Mouse (Mus musculus) urinary bladder, adult 18-20 months (tissue): ENCODE measurements around the gene Kcna6.

Experiments
- DNase-seq, 2 experiments: peaks; one replicate each; pipeline ENCODE4 v3.0.0; 2022; ENCODE audit warnings: low spot score in 2 of 2, mixed read lengths in 2 of 2

The Kcna6 gene

GRCm38 (mm10) chr6:126735806-126736205 is 4.7 kb downstream of the Kcna6 start:
- no peak for DNase-seq

DNA sequence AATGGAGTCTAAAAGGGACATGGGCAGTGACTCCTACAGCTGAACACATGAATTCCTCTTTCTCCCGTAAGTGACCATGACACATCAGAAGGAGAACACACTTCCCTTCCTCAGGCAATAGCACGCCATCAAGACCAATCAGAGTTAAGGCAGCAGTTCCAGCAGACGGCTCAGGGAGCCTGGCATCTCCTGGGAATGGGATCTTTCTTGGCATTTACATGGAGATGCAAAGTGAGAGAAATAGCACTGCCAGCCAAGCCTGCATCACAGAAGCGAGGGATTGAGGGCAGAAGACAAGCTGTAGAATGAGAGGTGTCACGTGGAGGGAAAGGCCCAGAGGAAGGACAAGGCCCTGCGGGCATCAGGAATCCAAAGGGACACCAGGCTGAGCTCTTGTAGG is 7.8 kb downstream of the Kcna6 start:
- no peak for DNase-seq

DNA sequence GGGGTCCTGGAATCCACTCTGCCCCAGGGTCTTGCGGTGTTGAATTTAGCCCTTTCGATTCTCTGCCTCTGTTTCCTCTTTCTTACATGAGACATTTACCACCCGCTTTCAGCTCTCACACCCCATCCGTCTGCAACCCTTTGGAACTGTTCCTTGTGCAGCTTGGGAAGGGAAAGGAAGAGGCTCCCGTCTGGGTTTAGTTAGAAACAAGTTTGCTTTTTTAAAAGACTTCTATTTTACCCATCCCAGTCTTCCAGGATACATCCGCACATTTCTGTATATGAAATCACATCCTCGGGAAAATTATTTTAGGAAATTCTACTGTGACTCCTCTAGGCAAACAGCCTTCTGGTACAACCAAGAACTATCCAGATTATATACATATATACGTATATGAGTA is 11.7 kb downstream of the Kcna6 start:
- no peak for DNase-seq

DNA sequence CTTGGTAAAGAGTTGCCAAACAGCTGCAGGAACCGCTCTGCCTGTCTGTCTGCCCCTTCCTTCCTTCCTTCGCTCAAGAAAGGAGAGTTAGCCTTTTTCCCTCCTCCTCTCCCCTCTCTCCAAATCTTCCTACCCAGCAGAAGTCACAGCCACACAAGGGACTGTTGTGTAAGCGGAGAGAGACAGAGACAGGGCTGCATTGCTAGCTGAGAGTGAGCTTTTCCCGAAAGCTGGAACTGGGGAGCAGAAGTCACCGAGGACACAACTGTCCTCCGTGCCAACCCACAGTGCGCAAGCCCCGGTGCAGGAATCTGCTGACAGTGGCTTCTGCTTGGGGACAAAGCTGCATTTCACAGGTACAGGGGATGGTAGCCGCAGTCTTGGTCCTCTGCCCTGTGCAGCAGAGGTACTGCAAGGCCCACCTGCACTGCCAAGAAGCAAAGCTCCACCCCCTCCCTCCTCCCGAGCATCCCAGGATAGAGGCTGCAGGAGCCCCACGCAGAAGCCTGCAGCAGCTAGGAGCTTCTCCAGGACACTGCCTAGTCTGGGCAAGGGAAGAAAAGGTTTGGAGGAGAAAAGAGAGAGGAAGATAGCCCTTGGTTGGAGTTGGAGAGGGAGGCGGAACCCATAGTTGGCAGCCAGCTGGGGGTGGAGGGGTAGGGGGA is 21.9 kb downstream of the Kcna6 start:
- no peak for DNase-seq

GRCm38 (mm10) chr6:126712531-126712930 is 27.9 kb downstream of the Kcna6 start:
- DNase-seq, result no peak

GRCm38 (mm10) chr6:126705936-126706335 is 34.5 kb downstream of the Kcna6 start:
- no peak for DNase-seq

DNA sequence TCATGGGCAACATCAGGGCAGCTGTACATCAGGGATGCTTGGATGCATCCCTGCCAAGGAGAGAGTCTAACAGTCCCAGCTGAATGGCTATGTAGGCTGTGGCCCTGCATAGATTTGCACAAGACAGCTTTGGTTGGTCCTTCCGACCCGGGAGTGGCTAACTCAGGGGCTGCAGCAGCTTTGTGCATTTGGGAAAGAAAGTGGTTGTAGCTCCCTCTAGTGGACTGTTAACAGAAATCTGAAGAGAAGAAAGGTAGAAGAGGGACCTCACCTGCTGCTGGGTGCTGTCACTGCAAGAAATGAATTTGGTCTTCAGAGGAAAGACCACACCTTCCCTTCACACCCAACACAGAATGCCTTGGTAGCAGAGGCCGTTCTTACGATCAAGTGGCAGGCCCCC is 36.0 kb downstream of the Kcna6 start:
- no peak for DNase-seq

DNA sequence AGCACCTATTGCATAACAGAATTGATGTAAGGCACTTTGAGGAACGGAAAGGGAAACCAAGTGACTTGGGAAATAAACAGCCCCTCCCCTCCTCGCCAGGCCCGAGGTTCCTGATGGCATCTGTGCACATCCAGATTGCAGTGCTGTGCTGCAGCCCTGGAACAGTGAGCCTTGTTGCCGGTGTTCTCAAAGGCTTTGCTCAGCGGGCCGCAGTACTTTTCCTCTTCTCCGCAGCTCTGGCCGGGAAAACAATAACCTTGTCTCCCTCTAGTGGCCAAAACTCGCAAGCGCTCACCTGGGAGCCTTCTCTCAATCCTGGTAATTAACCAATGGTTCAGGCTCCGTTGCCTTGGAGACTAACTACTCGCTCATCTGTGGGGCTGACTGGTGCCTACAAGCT is 38.4 kb downstream of the Kcna6 start:
- DNase-seq, result peak; percentile 32 to 70

- no peak for DNase-seq
Measured at GRCm38 (mm10) chr6:126701196-126701595, 39.3 kb downstream of the Kcna6 start.

DNA sequence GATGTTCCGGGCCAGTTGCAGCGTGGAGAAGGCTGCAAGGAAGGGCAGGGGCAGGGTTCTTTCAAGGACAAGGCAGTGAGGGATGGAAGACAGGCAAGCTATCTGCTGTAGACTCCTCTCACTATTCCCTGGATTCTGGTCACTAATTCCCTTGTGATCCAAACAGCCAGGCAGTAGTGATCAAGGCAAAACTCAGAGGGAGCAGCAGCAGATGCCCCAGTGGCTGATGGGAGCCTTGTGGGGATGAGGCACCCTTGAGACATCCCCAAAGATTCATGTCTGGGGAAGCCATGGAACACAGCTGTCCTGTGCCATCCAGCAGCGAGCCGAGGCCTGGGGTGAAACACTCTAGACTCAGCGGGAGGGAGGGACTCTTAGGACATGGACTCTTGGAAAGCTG is 40.5 kb downstream of the Kcna6 start:
- no peak for DNase-seq

- no peak for DNase-seq
Measured at GRCm38 (mm10) chr6:126687120-126687519, 53.4 kb downstream of the Kcna6 start.

DNA sequence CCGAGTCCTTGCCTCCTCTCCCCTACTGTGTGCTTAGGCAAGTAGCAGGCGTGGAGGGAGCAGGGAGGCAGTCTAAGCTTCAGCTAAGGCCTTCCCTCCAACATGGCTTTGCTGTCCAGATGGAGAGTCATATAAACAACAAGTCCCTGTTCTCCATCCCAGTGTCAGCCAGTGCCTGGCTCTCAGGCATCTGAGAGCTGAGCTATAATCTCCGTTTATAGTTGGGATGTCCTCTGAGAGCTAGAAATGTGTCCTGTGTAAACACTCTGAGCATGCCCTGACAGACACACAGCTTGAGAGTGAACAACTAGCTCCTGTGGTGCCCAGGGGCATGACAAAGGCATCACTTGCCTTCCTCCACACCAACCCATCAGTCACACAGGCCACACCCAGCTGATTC is 55.3 kb downstream of the Kcna6 start:
- no peak for DNase-seq

DNA sequence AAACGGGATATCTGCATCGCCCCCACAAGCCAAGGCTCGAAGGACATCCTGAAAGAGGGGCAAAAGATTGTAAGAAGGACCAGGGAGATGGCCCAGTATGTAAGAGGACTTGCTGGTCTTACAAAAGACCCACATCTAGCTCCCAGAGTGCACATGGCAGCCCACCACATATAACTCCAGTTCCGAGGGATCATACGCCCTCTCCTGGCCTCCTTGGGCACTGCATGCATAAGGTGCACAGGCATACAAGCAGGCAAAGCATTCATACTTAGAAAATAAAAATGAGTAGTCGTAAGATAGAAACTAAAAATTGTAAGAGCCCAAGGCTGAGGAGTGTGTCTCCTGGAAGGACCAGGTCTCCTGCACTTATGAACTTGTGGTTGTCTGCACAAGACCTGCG is 61.5 kb downstream of the Kcna6 start:
- DNase-seq, result no peak

DNA sequence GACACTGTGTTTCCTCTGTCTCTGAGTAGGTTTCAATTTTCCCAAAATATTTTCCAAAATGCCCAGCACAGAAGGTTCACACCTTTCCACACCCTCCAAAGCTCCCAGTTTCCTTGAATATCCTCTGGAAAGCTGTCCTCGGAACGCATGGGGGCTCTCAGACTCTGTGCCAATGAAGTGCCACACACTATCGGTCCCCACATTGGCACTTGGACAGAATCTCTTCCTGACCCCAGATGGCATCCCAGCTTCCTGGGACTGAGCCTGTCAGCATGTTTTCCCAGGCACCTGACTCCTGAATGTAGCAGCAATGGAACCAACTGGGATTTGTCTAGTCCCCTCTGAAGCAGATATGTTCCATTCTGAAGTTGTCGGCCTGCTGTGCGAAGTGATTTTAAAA is 73.5 kb downstream of the Kcna6 start:
- no peak for DNase-seq

DNA sequence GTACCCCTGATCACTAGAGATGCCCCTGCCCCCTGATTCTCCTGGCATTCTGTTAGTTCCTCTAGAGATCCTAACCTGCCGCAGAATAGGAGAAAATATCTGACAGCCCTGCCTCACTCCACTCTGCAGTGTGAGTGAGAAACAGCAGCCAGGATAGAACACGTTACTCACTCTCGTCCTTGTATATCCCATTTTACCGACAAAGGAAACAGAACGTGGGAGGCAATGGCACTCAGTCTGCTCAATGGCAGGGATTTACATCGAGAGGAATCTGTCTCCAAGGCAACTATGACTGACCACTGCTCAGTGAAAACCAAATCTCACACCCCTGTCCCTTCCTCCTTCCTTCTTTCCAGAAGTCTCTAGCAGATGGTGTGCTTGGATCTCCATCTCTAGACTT is 74.4 kb downstream of the Kcna6 start:
- no peak for DNase-seq

DNA sequence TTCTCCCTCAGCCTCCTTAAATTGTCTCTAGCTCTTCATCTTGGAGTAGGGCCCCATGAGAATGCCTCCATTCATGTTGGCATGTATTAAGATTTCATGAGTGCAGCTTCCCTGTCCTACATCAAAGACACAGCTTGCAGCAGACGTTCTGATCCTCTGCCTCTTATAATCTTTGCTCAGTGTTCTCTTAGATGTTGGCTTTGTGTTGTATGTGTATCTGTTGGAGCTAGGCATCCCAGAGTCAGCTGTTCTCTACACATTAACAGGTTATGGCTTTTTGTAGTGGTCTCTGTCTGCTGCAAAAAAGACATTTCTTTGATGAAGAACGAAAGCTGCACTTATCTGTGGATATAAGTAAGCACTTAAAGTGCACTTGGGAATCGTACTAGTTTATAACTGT is 75.9 kb downstream of the Kcna6 start:
- DNase-seq, result no peak
